Comparison of ENCODE assay signal across 15 mouse cellular contexts in the genomic region with DNA sequence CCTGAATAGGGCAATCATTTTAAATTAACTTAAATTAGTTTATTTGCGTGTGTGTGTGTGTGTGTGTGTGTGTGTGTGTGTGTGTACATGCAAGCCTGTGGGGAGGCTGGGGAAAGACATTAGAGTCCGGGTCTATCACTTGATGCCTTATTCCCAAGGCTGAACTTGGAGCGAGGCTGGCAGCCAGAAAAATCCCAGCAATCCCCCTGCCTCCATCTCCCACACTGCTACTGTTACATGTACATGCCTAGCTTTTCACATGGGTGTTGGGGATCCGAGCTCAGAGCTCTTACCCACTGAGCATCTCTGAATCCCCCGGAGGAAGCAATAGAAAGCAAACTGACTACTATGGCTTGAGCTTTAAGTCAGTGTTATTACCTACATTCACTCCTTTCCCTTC. TPM values are rescaled to one million over a fixed set of nuclear protein-coding genes. Genes with fewer than 3 reads are reported as not detected.
A peak's percentile ranks its signal among the peaks of the same experiment; 100 is the strongest.
DNase-seq lines count a peak whose midpoint lies in the region; ATAC-seq and TF ChIP-seq lines count a peak whose summit lies in the region.
"Had no signal": no experiment of that assay in that cellular context is flagged by ENCODE, and none has a peak within 500 bp of the region (broad histone marks: within the 10 kb centered on the region; RNA-seq: fewer than 3 reads in every experiment).

No protein-coding gene starts in this region.

- no peak for ATAC-seq in heart, embryonic 14.5 days (ENCODE audit: insufficient number of reproducible peaks, insufficient read depth, low FRiP score, low read depth)
- ATAC-seq in midbrain, embryonic 11.5 days (ENCODE audit: low FRiP score): no peak
- ATAC-seq in midbrain, embryonic 13.5 days: no peak
- ATAC-seq in intestine, postnatal 0 days: 0 out of 2 replicates have a peak, but pooled peaks have one; percentile 1
- ATAC-seq in stomach, embryonic 15.5 days (ENCODE audit: insufficient read depth, low FRiP score, low read depth): no peak
- ATAC-seq in inflammation-experienced regulatory T-cells, adult 6 months: no peak
- ATAC-seq: midbrain, embryonic 16.5 days had no signal

- H3K4me3 ChIP-seq in heart, embryonic 14.5 days (ENCODE audit: control insufficient read depth in 1 of 2, insufficient read depth in 1 of 2, low read depth in 1 of 2, low read length in 2 of 2): no peak overlapping the region
- H3K4me3 ChIP-seq in midbrain, embryonic 11.5 days (ENCODE audit: low read depth, low read length): no peak overlapping the region
- H3K4me3 ChIP-seq in midbrain, embryonic 13.5 days (replicated peaks): no peak overlapping the region
- no peak overlapping the region for H3K4me3 ChIP-seq in intestine, postnatal 0 days (ENCODE audit: low read depth, low read length)
- H3K4me3 ChIP-seq in stomach, embryonic 15.5 days (replicated peaks): no peak overlapping the region
- H3K4me3 ChIP-seq: forebrain, embryonic 12.5 days; hindbrain, embryonic 13.5 days had no signal

- no peaks in the 10 kb centered on the region for H3K9me3 ChIP-seq in heart, embryonic 14.5 days (ENCODE audit: control insufficient read depth, low read length)
- no peaks in the 10 kb centered on the region for H3K9me3 ChIP-seq in midbrain, embryonic 11.5 days (ENCODE audit: control insufficient read depth, low read length)
- H3K9me3 ChIP-seq in midbrain, embryonic 13.5 days: no peaks in the 10 kb centered on the region
- no peaks in the 10 kb centered on the region for H3K9me3 ChIP-seq in intestine, postnatal 0 days (ENCODE audit: control insufficient read depth)
- no peaks in the 10 kb centered on the region for H3K9me3 ChIP-seq in stomach, embryonic 15.5 days
- H3K9me3 ChIP-seq: forebrain, embryonic 12.5 days; hindbrain, embryonic 13.5 days had no signal

- no peak overlapping the region for H3K9ac ChIP-seq in heart, embryonic 14.5 days (ENCODE audit: low read length)
- H3K9ac ChIP-seq in midbrain, embryonic 11.5 days (ENCODE audit: low read length): no peak overlapping the region
- H3K9ac ChIP-seq in midbrain, embryonic 13.5 days (replicated peaks): no peak overlapping the region
- H3K9ac ChIP-seq in intestine, postnatal 0 days (ENCODE audit: low read depth, low read length): no peak overlapping the region
- H3K9ac ChIP-seq in stomach, embryonic 15.5 days: no peak overlapping the region
- H3K9ac ChIP-seq: forebrain, embryonic 12.5 days had no signal

- H3K27ac ChIP-seq in heart, embryonic 14.5 days (replicated peaks in 1 of 2; ENCODE audit: control insufficient read depth in 1 of 2, insufficient read depth in 1 of 2, low read depth in 2 of 2, low read length in 2 of 2): peak overlapping the region; percentile 88 to 90
- H3K27ac ChIP-seq in midbrain, embryonic 11.5 days (ENCODE audit: low read depth, low read length): no peak overlapping the region
- no peak overlapping the region for H3K27ac ChIP-seq in midbrain, embryonic 13.5 days
- peak overlapping the region; percentile 92 for H3K27ac ChIP-seq in intestine, postnatal 0 days (ENCODE audit: low read depth, low read length)
- peak overlapping the region; percentile 83 for H3K27ac ChIP-seq in stomach, embryonic 15.5 days

- no peak for DNase-seq in heart, adult 8-10 months (ENCODE audit: low spot score)
- DNase-seq in midbrain, embryonic 11.5 days (ENCODE audit: low spot score, missing footprints): peak; percentile 49
- DNase-seq in spleen, postnatal 14 days (ENCODE audit: low spot score in 2 of 2): no peak
- DNase-seq: cerebellum, adult 9-11 months; layer of hippocampus, postnatal 36 days; retina, postnatal 1 day had no signal

- no peak overlapping the region; the same call in 1 of the 2 replicates for H3K4me2 ChIP-seq in heart, embryonic 14.5 days (ENCODE audit: low read length)
- no peak overlapping the region for H3K4me2 ChIP-seq in midbrain, embryonic 11.5 days
- H3K4me2 ChIP-seq in midbrain, embryonic 13.5 days (replicated peaks): no peak overlapping the region
- H3K4me2 ChIP-seq in intestine, postnatal 0 days (replicated peaks; ENCODE audit: low read depth): peak overlapping the region; percentile 50; the same call in 1 of the 2 replicates
- H3K4me2 ChIP-seq in stomach, embryonic 15.5 days: no peak overlapping the region
- H3K4me2 ChIP-seq: forebrain, embryonic 12.5 days; hindbrain, embryonic 13.5 days had no signal

- WGBS in heart, embryonic 14.5 days: 71% methylated on average over 5 of the region's 5 CpGs
- WGBS in midbrain, embryonic 11.5 days: 89% methylated on average over 5 of the region's 5 CpGs
- WGBS in midbrain, embryonic 13.5 days: 87% methylated on average over 5 of the region's 5 CpGs
- 73% methylated on average over 5 of the region's 5 CpGs for WGBS in intestine, postnatal 0 days
- WGBS in stomach, embryonic 15.5 days: 69% methylated on average over 5 of the region's 5 CpGs

- TF ChIP-seq CTCF in intestine, postnatal 0 days (IDR thresholded peaks at IDR 0.05; ENCODE audit: low read depth): no peak

- H3K36me3 ChIP-seq in heart, embryonic 14.5 days (ENCODE audit: control insufficient read depth, insufficient read depth, low read length): 0 out of 2 replicates have a peak, but pooled peaks cover 7% of the 10 kb centered on the region
- H3K36me3 ChIP-seq in midbrain, embryonic 11.5 days (ENCODE audit: control insufficient read depth, insufficient read depth, low read length): peaks cover 2% of the 10 kb centered on the region; the same call in 1 of the 2 replicates
- H3K36me3 ChIP-seq in midbrain, embryonic 13.5 days: peaks cover 3% of the 10 kb centered on the region; the same call in 1 of the 2 replicates
- peaks cover 4% of the 10 kb centered on the region; the same call in 1 of the 2 replicates for H3K36me3 ChIP-seq in intestine, postnatal 0 days (ENCODE audit: control insufficient read depth, insufficient read depth)
- H3K36me3 ChIP-seq in stomach, embryonic 15.5 days: no peaks in the 10 kb centered on the region

- peaks cover 22 to 24% of the 10 kb centered on the region in 2 experiments for H3K4me1 ChIP-seq in heart, embryonic 14.5 days (ENCODE audit: control insufficient read depth in 2 of 2, insufficient read depth in 2 of 2, low read length in 2 of 2)
- H3K4me1 ChIP-seq in midbrain, embryonic 11.5 days (ENCODE audit: control insufficient read depth, insufficient read depth, low read length): no peaks in the 10 kb centered on the region
- peaks cover 15% of the 10 kb centered on the region for H3K4me1 ChIP-seq in midbrain, embryonic 13.5 days (replicated peaks)
- peaks cover 10% of the 10 kb centered on the region for H3K4me1 ChIP-seq in intestine, postnatal 0 days (replicated peaks; ENCODE audit: control insufficient read depth, insufficient read depth, low read length)
- peaks cover 24% of the 10 kb centered on the region for H3K4me1 ChIP-seq in stomach, embryonic 15.5 days

- no peaks in the 10 kb centered on the region for H3K27me3 ChIP-seq in heart, embryonic 14.5 days (ENCODE audit: control insufficient read depth, insufficient read depth, low read length)
- H3K27me3 ChIP-seq in midbrain, embryonic 11.5 days (ENCODE audit: control insufficient read depth, insufficient read depth, low read length): no peaks in the 10 kb centered on the region
- H3K27me3 ChIP-seq in midbrain, embryonic 13.5 days: no peaks in the 10 kb centered on the region
- H3K27me3 ChIP-seq in intestine, postnatal 0 days (replicated peaks; ENCODE audit: control insufficient read depth, insufficient read depth, low read length): no peaks in the 10 kb centered on the region
- no peaks in the 10 kb centered on the region for H3K27me3 ChIP-seq in stomach, embryonic 15.5 days (replicated peaks)
- H3K27me3 ChIP-seq: forebrain, embryonic 12.5 days; hindbrain, embryonic 13.5 days had no signal

RNA-seq across cellular contexts. Expression of a gene that starts 12.2 kb away (rescaled TPM):
- polyA plus RNA-seq in heart, embryonic 14.5 days (2014; fragmentation: Nextera tagmentation; extraction: Ambion mirVana): 10.7 and 12.1 TPM in 2 replicates
- 10 to 100 TPM; 13.1 to 23.0 (median 15.4) TPM for total RNA-seq in heart, adult 8-10 months (2022)
- polyA plus RNA-seq in midbrain, embryonic 11.5 days (2014; fragmentation: Nextera tagmentation; extraction: Ambion mirVana): 13.6 and 14.9 TPM in 2 replicates
- polyA plus RNA-seq in midbrain, embryonic 13.5 days (2015; fragmentation: Nextera tagmentation; extraction: Ambion mirVana): 19.5 and 19.6 TPM in 2 replicates
- polyA plus RNA-seq in intestine, postnatal 0 days (2015; fragmentation: Nextera tagmentation; extraction: Ambion mirVana): 16.8 and 19.0 TPM in 2 replicates
- 18.1 and 23.1 TPM in 2 replicates for polyA plus RNA-seq in stomach, embryonic 15.5 days (2015; fragmentation: Nextera tagmentation; extraction: Ambion mirVana)
- polyA plus RNA-seq in inflammation-experienced regulatory T-cells, adult 6 months (2017; shearing (Covaris generic)): 10 to 100 TPM; 16.1 to 21.7 (median 16.4) TPM

RNA-seq across cellular contexts. Expression of a gene that starts 26.8 kb away (rescaled TPM):
- polyA plus RNA-seq in heart, embryonic 14.5 days (2014; fragmentation: Nextera tagmentation; extraction: Ambion mirVana): 0.11 TPM in 2 replicates
- total RNA-seq in heart, adult 8-10 months (2022): under 1 TPM; 0.30 to 0.94 (median 0.56) TPM
- 0.19 and 0.34 TPM in 2 replicates for polyA plus RNA-seq in midbrain, embryonic 11.5 days (2014; fragmentation: Nextera tagmentation; extraction: Ambion mirVana)
- not detected in 2 replicates for polyA plus RNA-seq in midbrain, embryonic 13.5 days (2015; fragmentation: Nextera tagmentation; extraction: Ambion mirVana)
- polyA plus RNA-seq in intestine, postnatal 0 days (2015; fragmentation: Nextera tagmentation; extraction: Ambion mirVana): 0.09 and 0.18 TPM in 2 replicates
- polyA plus RNA-seq in stomach, embryonic 15.5 days (2015; fragmentation: Nextera tagmentation; extraction: Ambion mirVana): 0.06 and 0.09 TPM in 2 replicates
- polyA plus RNA-seq in inflammation-experienced regulatory T-cells, adult 6 months (2017; shearing (Covaris generic)): not detected
- polyA plus RNA-seq: forebrain, embryonic 12.5 days; thymus, postnatal 0 days had no signal

RNA-seq across cellular contexts. Expression of a gene that starts 31.2 kb away (rescaled TPM):
- 4.3 and 4.6 TPM in 2 replicates for polyA plus RNA-seq in heart, embryonic 14.5 days (2014; fragmentation: Nextera tagmentation; extraction: Ambion mirVana)
- 1 to 10 TPM; 1.6 to 4.0 (median 2.8) TPM for total RNA-seq in heart, adult 8-10 months (2022)
- 4.5 and 6.8 TPM in 2 replicates for polyA plus RNA-seq in midbrain, embryonic 11.5 days (2014; fragmentation: Nextera tagmentation; extraction: Ambion mirVana)
- polyA plus RNA-seq in midbrain, embryonic 13.5 days (2015; fragmentation: Nextera tagmentation; extraction: Ambion mirVana): 2.7 and 10.9 TPM in 2 replicates
- polyA plus RNA-seq in intestine, postnatal 0 days (2015; fragmentation: Nextera tagmentation; extraction: Ambion mirVana): 2.3 and 4.8 TPM in 2 replicates
- polyA plus RNA-seq in stomach, embryonic 15.5 days (2015; fragmentation: Nextera tagmentation; extraction: Ambion mirVana): 5.8 and 8.9 TPM in 2 replicates
- 10 to 100 TPM; 18.2 to 49.8 (median 44.0) TPM for polyA plus RNA-seq in inflammation-experienced regulatory T-cells, adult 6 months (2017; shearing (Covaris generic))

RNA-seq across cellular contexts. Expression of a gene that starts 43.4 kb away (rescaled TPM):
- 5.2 and 5.6 TPM in 2 replicates for polyA plus RNA-seq in heart, embryonic 14.5 days (2014; fragmentation: Nextera tagmentation; extraction: Ambion mirVana)
- total RNA-seq in heart, adult 8-10 months (2022): 1 to 10 TPM; 2.3 to 4.2 (median 2.7) TPM
- 4.5 and 5.8 TPM in 2 replicates for polyA plus RNA-seq in midbrain, embryonic 11.5 days (2014; fragmentation: Nextera tagmentation; extraction: Ambion mirVana)
- 9.2 and 9.9 TPM in 2 replicates for polyA plus RNA-seq in midbrain, embryonic 13.5 days (2015; fragmentation: Nextera tagmentation; extraction: Ambion mirVana)
- 1.3 and 1.8 TPM in 2 replicates for polyA plus RNA-seq in intestine, postnatal 0 days (2015; fragmentation: Nextera tagmentation; extraction: Ambion mirVana)
- polyA plus RNA-seq in stomach, embryonic 15.5 days (2015; fragmentation: Nextera tagmentation; extraction: Ambion mirVana): 6.6 and 9.4 TPM in 2 replicates
- polyA plus RNA-seq in inflammation-experienced regulatory T-cells, adult 6 months (2017; shearing (Covaris generic)): 10 to 100 TPM in 2 of 3 experiments, 1 to 10 TPM in 1; 8.6 to 14.1 (median 13.3) TPM

RNA-seq across cellular contexts. Expression of a gene that starts 43.4 kb away (rescaled TPM):
- polyA plus RNA-seq in heart, embryonic 14.5 days (2014; fragmentation: Nextera tagmentation; extraction: Ambion mirVana): 22.7 and 23.9 TPM in 2 replicates
- total RNA-seq in heart, adult 8-10 months (2022): 10 to 100 TPM; 13.1 to 17.8 (median 17.1) TPM
- polyA plus RNA-seq in midbrain, embryonic 11.5 days (2014; fragmentation: Nextera tagmentation; extraction: Ambion mirVana): 27.3 and 28.3 TPM in 2 replicates
- 18.7 and 21.4 TPM in 2 replicates for polyA plus RNA-seq in midbrain, embryonic 13.5 days (2015; fragmentation: Nextera tagmentation; extraction: Ambion mirVana)
- 31.5 and 31.6 TPM in 2 replicates for polyA plus RNA-seq in intestine, postnatal 0 days (2015; fragmentation: Nextera tagmentation; extraction: Ambion mirVana)
- 36.0 and 38.5 TPM in 2 replicates for polyA plus RNA-seq in stomach, embryonic 15.5 days (2015; fragmentation: Nextera tagmentation; extraction: Ambion mirVana)
- polyA plus RNA-seq in inflammation-experienced regulatory T-cells, adult 6 months (2017; shearing (Covaris generic)): 10 to 100 TPM; 57.9 to 66.2 (median 65.6) TPM

Comparison
In these comparisons a context has a peak if more than half of its experiments do, and no peak if none do; other contexts are left out.
1. H3K27ac ChIP-seq: peak in heart, embryonic 14.5 days (2 of 2), intestine, postnatal 0 days (single experiment) and stomach, embryonic 15.5 days (single experiment); none in midbrain, embryonic 11.5 days (single experiment) and midbrain, embryonic 13.5 days (single experiment).